ENCODE assay signal across 8 mouse cellular contexts in the genomic region with DNA sequence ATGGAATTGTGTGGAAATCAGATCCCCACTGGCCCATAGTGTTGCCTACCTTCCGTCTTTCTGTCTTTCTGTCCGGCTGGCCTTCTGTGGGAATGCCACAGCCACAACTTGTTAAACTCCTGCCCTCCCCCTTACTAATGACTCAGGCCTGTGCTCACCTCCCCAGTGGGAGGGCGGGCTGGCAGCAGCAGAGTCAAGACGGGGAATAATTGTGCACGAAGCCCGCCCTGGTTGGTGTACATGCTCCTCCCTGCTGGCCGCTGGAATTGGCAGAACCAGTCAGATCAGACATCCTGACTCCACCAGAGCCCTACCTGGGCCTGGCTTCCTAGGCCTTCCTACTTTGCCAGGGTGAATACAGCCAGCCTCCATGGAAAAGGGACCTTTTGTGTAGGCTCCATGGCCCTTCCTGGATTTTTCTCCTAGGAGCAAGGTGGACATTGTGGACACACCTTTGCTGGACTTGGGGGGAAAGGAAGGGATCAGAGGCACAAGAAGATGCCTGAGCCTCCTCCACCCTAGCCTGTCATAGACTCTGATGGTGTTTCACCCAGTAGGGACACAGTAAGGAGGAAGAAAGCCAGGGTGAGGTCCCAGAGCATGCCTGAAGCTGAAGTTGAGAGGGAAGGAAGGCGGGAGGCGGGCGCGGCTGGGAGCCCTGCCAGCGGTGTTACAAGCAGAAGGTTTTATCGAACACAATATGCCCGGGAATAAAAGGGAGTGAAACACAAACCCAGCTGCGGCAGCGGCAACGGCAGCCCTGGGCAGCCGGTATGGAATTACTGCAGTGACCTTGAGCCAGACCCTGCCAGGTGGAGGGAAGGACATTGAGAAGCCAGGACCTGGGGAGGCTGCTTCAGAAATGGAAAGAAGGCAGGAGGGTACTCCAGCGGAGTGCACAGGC. TPM values are rescaled to one million over a fixed set of nuclear protein-coding genes. Genes with fewer than 3 reads are reported as not detected.
A peak's percentile ranks its signal among the peaks of the same experiment; 100 is the strongest.
DNase-seq lines count a peak whose midpoint lies in the region; ATAC-seq and TF ChIP-seq lines count a peak whose summit lies in the region.

No protein-coding gene starts in this region.

- TF ChIP-seq CTCF in embryonic fibroblast, embryonic 13.5 days (IDR thresholded peaks at IDR 0.05; ENCODE audit: borderline replicate concordance, insufficient read depth, low read length): no peak

- peaks cover 77% of the 10 kb centered on the region for H3K27me3 ChIP-seq in midbrain, embryonic 10.5 days (ENCODE audit: low read depth, poor library complexity, severe bottlenecking)
- peaks cover 12% of the 10 kb centered on the region; the same call in 1 of the 2 replicates for H3K27me3 ChIP-seq in midbrain, embryonic 11.5 days (ENCODE audit: control insufficient read depth, insufficient read depth, low read length)
- peaks cover 26% of the 10 kb centered on the region for H3K27me3 ChIP-seq in hindbrain, embryonic 14.5 days (ENCODE audit: control insufficient read depth, insufficient read depth, low read length)

- DNase-seq in midbrain, embryonic 10.5 days (ENCODE audit: low spot score): no peak
- no peak for DNase-seq in midbrain, embryonic 11.5 days (ENCODE audit: low spot score, missing footprints)
- peak; percentile 36 for DNase-seq in hindbrain, embryonic 14.5 days (ENCODE audit: low spot score)
- peak; percentile 54 to 63 for DNase-seq in layer of hippocampus, postnatal 10 days (ENCODE audit: low spot score in 2 of 2)
- DNase-seq in testis, postnatal 10 days (ENCODE audit: low spot score): peak; percentile 85
- DNase-seq in thymus, postnatal 0 days (ENCODE audit: low spot score): no peak

- no peak for ATAC-seq in midbrain, embryonic 11.5 days (ENCODE audit: low FRiP score)
- peak; percentile 7; the same call in 1 of the 2 replicates for ATAC-seq in hindbrain, embryonic 14.5 days (ENCODE audit: low FRiP score)
- ATAC-seq in megakaryocyte progenitor cell, adult 5-6 weeks (replicated peaks; ENCODE audit: poor library complexity): peak; percentile 8; the same call in 1 of the 2 replicates

- 0 out of 2 replicates have a peak, but pooled peaks have one; percentile 34 for TF ChIP-seq POLR2A in embryonic fibroblast, embryonic 13.5 days (IDR thresholded peaks at IDR 0.05; ENCODE audit: low read depth, low read length)

- H3K27ac ChIP-seq in midbrain, embryonic 10.5 days (replicated peaks): no peak overlapping the region; the same call in 1 of the 2 replicates
- no peak overlapping the region for H3K27ac ChIP-seq in midbrain, embryonic 11.5 days (ENCODE audit: low read depth, low read length)
- no peak overlapping the region for H3K27ac ChIP-seq in embryonic fibroblast, embryonic 13.5 days (ENCODE audit: insufficient read depth, low read length)
- peak overlapping the region; percentile 14; the same call in 1 of the 2 replicates for H3K27ac ChIP-seq in hindbrain, embryonic 14.5 days

- 26% methylated on average over 19 of the region's 19 CpGs for WGBS in midbrain, embryonic 10.5 days
- WGBS in midbrain, embryonic 11.5 days: 20% methylated on average over 19 of the region's 19 CpGs
- 20% methylated on average over 19 of the region's 19 CpGs for WGBS in hindbrain, embryonic 14.5 days

- H3K4me1 ChIP-seq in midbrain, embryonic 10.5 days: peaks cover 27% of the 10 kb centered on the region
- peaks cover 13% of the 10 kb centered on the region for H3K4me1 ChIP-seq in midbrain, embryonic 11.5 days (ENCODE audit: control insufficient read depth, insufficient read depth, low read length)
- H3K4me1 ChIP-seq in embryonic fibroblast, embryonic 13.5 days (ENCODE audit: control insufficient read depth, insufficient read depth, low read length): 0 out of 2 replicates have a peak, but pooled peaks cover 5% of the 10 kb centered on the region
- H3K4me1 ChIP-seq in hindbrain, embryonic 14.5 days (replicated peaks; ENCODE audit: control insufficient read depth, insufficient read depth, low read length): peaks cover 21% of the 10 kb centered on the region

- no peaks in the 10 kb centered on the region for H3K9me3 ChIP-seq in midbrain, embryonic 10.5 days (replicated peaks)
- H3K9me3 ChIP-seq in midbrain, embryonic 11.5 days (ENCODE audit: control insufficient read depth, low read length): no peaks in the 10 kb centered on the region
- H3K9me3 ChIP-seq in hindbrain, embryonic 14.5 days (ENCODE audit: control insufficient read depth, low read length): no peaks in the 10 kb centered on the region

- peak overlapping the region; percentile 57 for H3K4me3 ChIP-seq in midbrain, embryonic 10.5 days
- H3K4me3 ChIP-seq in midbrain, embryonic 11.5 days (ENCODE audit: low read depth, low read length): no peak overlapping the region
- no peak overlapping the region for H3K4me3 ChIP-seq in embryonic fibroblast, embryonic 13.5 days (ENCODE audit: insufficient read depth, low read length)
- H3K4me3 ChIP-seq in hindbrain, embryonic 14.5 days (replicated peaks; ENCODE audit: low read length): no peak overlapping the region

- no peaks in the 10 kb centered on the region for H3K36me3 ChIP-seq in midbrain, embryonic 10.5 days
- H3K36me3 ChIP-seq in midbrain, embryonic 11.5 days (ENCODE audit: control insufficient read depth, insufficient read depth, low read length): no peaks in the 10 kb centered on the region
- H3K36me3 ChIP-seq in hindbrain, embryonic 14.5 days (replicated peaks; ENCODE audit: control insufficient read depth, insufficient read depth): no peaks in the 10 kb centered on the region

- no peak overlapping the region for H3K4me2 ChIP-seq in midbrain, embryonic 11.5 days
- H3K4me2 ChIP-seq in hindbrain, embryonic 14.5 days (replicated peaks): peak overlapping the region; percentile 28; the same call in 1 of the 2 replicates

- no peak overlapping the region for H3K9ac ChIP-seq in midbrain, embryonic 11.5 days (ENCODE audit: low read length)
- peak overlapping the region; percentile 25; the same call in 1 of the 2 replicates for H3K9ac ChIP-seq in hindbrain, embryonic 14.5 days

RNA-seq across cellular contexts. Expression of a gene that starts 1.4 kb away (rescaled TPM):
- polyA plus RNA-seq in midbrain, embryonic 10.5 days (2016; fragmentation: Nextera tagmentation; extraction: Ambion mirVana): 0.57 and 0.80 TPM in 2 replicates
- 0.27 and 0.50 TPM in 2 replicates for polyA plus RNA-seq in midbrain, embryonic 11.5 days (2014; fragmentation: Nextera tagmentation; extraction: Ambion mirVana)
- polyA plus RNA-seq in embryonic fibroblast, embryonic 13.5 days (2011; ENCODE audit: insufficient read length, low read depth, missing spikeins): 0.53 and 1.4 TPM in 2 replicates
- polyA plus RNA-seq in hindbrain, embryonic 14.5 days (2014; fragmentation: Nextera tagmentation; extraction: Ambion mirVana): 1.6 and 2.0 TPM in 2 replicates
- total RNA-seq in layer of hippocampus, postnatal 10 days (2021): 1 to 10 TPM; 3.1 to 3.3 TPM
- not detected in 2 replicates for total RNA-seq in megakaryocyte progenitor cell, adult 5-6 weeks (2015)
- total RNA-seq in megakaryocyte progenitor cell, adult 5-6 weeks (2017): 0.03 TPM in 1 of 2 replicates, not detected in the other
- 0.78 and 0.91 TPM in 2 replicates for polyA plus RNA-seq in thymus, postnatal 0 days (2015; fragmentation: Nextera tagmentation; extraction: Ambion mirVana)

RNA-seq across cellular contexts. Expression of a gene that starts 12.4 kb away (rescaled TPM):
- polyA plus RNA-seq in midbrain, embryonic 10.5 days (2016; fragmentation: Nextera tagmentation; extraction: Ambion mirVana): 0.12 TPM in 1 of 2 replicates, not detected in the other
- not detected in 2 replicates for polyA plus RNA-seq in midbrain, embryonic 11.5 days (2014; fragmentation: Nextera tagmentation; extraction: Ambion mirVana)
- polyA plus RNA-seq in embryonic fibroblast, embryonic 13.5 days (2011; ENCODE audit: insufficient read length, low read depth, missing spikeins): not detected in 2 replicates
- 0.33 and 1.3 TPM in 2 replicates for polyA plus RNA-seq in hindbrain, embryonic 14.5 days (2014; fragmentation: Nextera tagmentation; extraction: Ambion mirVana)
- 1 to 10 TPM; 1.0 to 2.1 TPM for total RNA-seq in layer of hippocampus, postnatal 10 days (2021)
- not detected in 2 replicates for total RNA-seq in megakaryocyte progenitor cell, adult 5-6 weeks (2015)
- total RNA-seq in megakaryocyte progenitor cell, adult 5-6 weeks (2017): not detected in 2 replicates
- polyA plus RNA-seq in thymus, postnatal 0 days (2015; fragmentation: Nextera tagmentation; extraction: Ambion mirVana): 0.09 TPM in 1 of 2 replicates, not detected in the other

RNA-seq across cellular contexts. Expression of a gene that starts 23.2 kb away (rescaled TPM):
- 2.7 and 2.9 TPM in 2 replicates for polyA plus RNA-seq in midbrain, embryonic 10.5 days (2016; fragmentation: Nextera tagmentation; extraction: Ambion mirVana)
- 3.7 and 4.1 TPM in 2 replicates for polyA plus RNA-seq in midbrain, embryonic 11.5 days (2014; fragmentation: Nextera tagmentation; extraction: Ambion mirVana)
- 1.6 and 2.0 TPM in 2 replicates for polyA plus RNA-seq in embryonic fibroblast, embryonic 13.5 days (2011; ENCODE audit: insufficient read length, low read depth, missing spikeins)
- polyA plus RNA-seq in hindbrain, embryonic 14.5 days (2014; fragmentation: Nextera tagmentation; extraction: Ambion mirVana): 3.3 and 5.1 TPM in 2 replicates
- total RNA-seq in layer of hippocampus, postnatal 10 days (2021): 1 to 10 TPM; 1.3 to 2.7 TPM
- not detected in 2 replicates for total RNA-seq in megakaryocyte progenitor cell, adult 5-6 weeks (2015)
- 0.20 and 2.5 TPM in 2 replicates for total RNA-seq in megakaryocyte progenitor cell, adult 5-6 weeks (2017)
- polyA plus RNA-seq in thymus, postnatal 0 days (2015; fragmentation: Nextera tagmentation; extraction: Ambion mirVana): 0.14 and 0.17 TPM in 2 replicates

RNA-seq across cellular contexts. Expression of a gene that starts 24.3 kb away (rescaled TPM):
- 8.1 and 9.1 TPM in 2 replicates for polyA plus RNA-seq in midbrain, embryonic 10.5 days (2016; fragmentation: Nextera tagmentation; extraction: Ambion mirVana)
- 7.6 and 9.3 TPM in 2 replicates for polyA plus RNA-seq in midbrain, embryonic 11.5 days (2014; fragmentation: Nextera tagmentation; extraction: Ambion mirVana)
- polyA plus RNA-seq in embryonic fibroblast, embryonic 13.5 days (2011; ENCODE audit: insufficient read length, low read depth, missing spikeins): 31.7 and 38.9 TPM in 2 replicates
- polyA plus RNA-seq in hindbrain, embryonic 14.5 days (2014; fragmentation: Nextera tagmentation; extraction: Ambion mirVana): 18.6 and 22.8 TPM in 2 replicates
- total RNA-seq in layer of hippocampus, postnatal 10 days (2021): 100 to 1,000 TPM; 111 to 128 TPM
- not detected in 2 replicates for total RNA-seq in megakaryocyte progenitor cell, adult 5-6 weeks (2015)
- total RNA-seq in megakaryocyte progenitor cell, adult 5-6 weeks (2017): not detected in 2 replicates
- polyA plus RNA-seq in thymus, postnatal 0 days (2015; fragmentation: Nextera tagmentation; extraction: Ambion mirVana): 0.21 and 0.23 TPM in 2 replicates

RNA-seq across cellular contexts. Expression of a gene that starts 50.7 kb away (rescaled TPM):
- polyA plus RNA-seq in midbrain, embryonic 10.5 days (2016; fragmentation: Nextera tagmentation; extraction: Ambion mirVana): 4.6 and 5.1 TPM in 2 replicates
- 3.7 and 3.9 TPM in 2 replicates for polyA plus RNA-seq in midbrain, embryonic 11.5 days (2014; fragmentation: Nextera tagmentation; extraction: Ambion mirVana)
- 4.1 and 5.5 TPM in 2 replicates for polyA plus RNA-seq in embryonic fibroblast, embryonic 13.5 days (2011; ENCODE audit: insufficient read length, low read depth, missing spikeins)
- 6.5 and 7.5 TPM in 2 replicates for polyA plus RNA-seq in hindbrain, embryonic 14.5 days (2014; fragmentation: Nextera tagmentation; extraction: Ambion mirVana)
- total RNA-seq in layer of hippocampus, postnatal 10 days (2021): 10 to 100 TPM; 13.1 to 14.1 TPM
- 4.4 and 5.0 TPM in 2 replicates for total RNA-seq in megakaryocyte progenitor cell, adult 5-6 weeks (2015)
- total RNA-seq in megakaryocyte progenitor cell, adult 5-6 weeks (2017): 5.0 and 6.2 TPM in 2 replicates
- 2.4 and 3.2 TPM in 2 replicates for polyA plus RNA-seq in thymus, postnatal 0 days (2015; fragmentation: Nextera tagmentation; extraction: Ambion mirVana)

Comparison
In these comparisons a context has a peak if more than half of its experiments do, and no peak if none do; other contexts are left out.
1. DNase-seq: peak in hindbrain, embryonic 14.5 days (single experiment), layer of hippocampus, postnatal 10 days (2 of 2) and testis, postnatal 10 days (single experiment); none in midbrain, embryonic 10.5 days (single experiment), midbrain, embryonic 11.5 days (single experiment) and thymus, postnatal 0 days (single experiment).